Mouse (Mus musculus) gastrocnemius, adult 18-20 months (tissue): ENCODE results near the gene Sh3rf1. TPM values are rescaled to one million over a fixed set of nuclear protein-coding genes. Genes with fewer than 3 reads are reported as not detected.

Experiments used
- DNase-seq: peaks from one replicate; pipeline ENCODE4 v3.0.0; 2021; ENCODE audit warnings: low spot score
- long read RNA-seq, 2 experiments: library from polyadenylated mRNA; stranded (forward); transcript quantifications; one replicate each; pipeline ENCODE4 v2.0.0; 2021
- total RNA-seq, 2 experiments: library from RNA; stranded (reverse); gene quantifications; 2 replicates each; pipeline ENCODE4 v1.2.3; 2021

The Sh3rf1 gene
- total RNA-seq: 1 to 10 TPM; 1.0 to 2.8 TPM
- long read RNA-seq, experiment 1, full-length matches to known transcripts: 2 of 2 reads
- long read RNA-seq, experiment 1, partial matches to known transcripts: 0 of 2 reads
- long read RNA-seq, experiment 1, other reads (novel, unspliced or antisense): 0 of 2 reads
- long read RNA-seq, experiment 2: 0 reads

DNA sequence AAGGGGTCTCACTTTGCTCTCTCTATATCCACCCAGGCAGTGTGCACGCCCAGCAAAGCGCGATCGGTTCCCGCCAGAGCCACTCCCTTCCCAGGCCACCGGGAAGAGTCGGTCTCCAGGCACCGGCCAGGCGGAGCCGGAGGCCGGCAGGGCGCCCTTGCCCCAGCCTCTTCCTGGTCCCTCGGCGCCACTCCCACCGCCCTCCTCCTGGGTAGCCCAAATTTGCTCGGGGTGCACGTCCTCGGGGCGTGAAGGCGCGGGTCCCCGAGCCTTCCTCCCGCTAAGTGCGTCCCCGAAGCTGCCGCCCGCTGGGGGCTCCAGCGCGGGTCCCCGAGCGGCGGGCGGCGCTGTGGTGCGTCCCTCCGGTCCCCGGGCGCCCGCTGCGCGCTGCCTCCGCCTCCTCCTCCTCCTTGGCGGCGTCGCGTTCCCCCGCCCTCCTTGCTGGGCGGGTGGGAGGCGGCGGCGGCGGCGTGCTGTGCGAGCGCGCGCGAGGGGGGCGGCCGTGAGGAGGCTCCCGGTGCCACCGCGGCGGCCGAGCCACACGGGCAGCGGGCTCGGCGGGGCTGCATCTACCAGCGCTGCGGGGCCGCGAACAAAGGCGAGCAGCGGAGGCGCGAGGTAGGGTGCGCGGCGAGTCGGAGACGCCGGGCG lies at the start of gene Sh3rf1:
TSS of gene Sh3rf1 (plus strand) at position 144 of the 651 bp plus-strand sequence.
- DNase-seq: peak; percentile 64

DNA sequence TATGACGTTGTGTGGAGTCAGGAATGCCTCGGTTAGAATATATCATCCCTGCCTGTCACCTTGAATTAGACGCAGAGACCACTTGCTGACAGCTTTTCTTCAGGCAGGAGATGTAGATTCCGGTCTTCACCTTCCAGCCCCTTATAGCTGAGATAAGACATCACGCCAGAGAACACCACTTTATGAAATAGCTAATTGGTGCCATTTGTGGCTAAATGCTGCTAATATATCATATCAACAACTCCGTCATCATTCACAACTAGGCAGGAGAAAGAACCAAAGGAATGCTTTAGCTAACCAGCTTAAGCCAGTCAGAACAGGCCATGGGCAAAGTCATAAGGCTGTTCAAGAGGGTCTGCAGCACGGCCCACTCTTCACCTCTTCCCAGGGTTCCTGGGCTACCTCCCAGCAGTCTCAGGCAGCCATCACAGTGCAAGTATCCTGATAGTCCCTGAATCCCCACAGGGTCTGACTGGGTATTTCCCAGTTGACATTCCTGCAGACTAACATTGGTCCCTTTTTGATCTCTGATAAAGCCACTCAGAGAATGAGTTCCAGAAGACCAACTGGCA lies 49.7 kb upstream of the Sh3rf1 start:
- DNase-seq: no peak

DNA sequence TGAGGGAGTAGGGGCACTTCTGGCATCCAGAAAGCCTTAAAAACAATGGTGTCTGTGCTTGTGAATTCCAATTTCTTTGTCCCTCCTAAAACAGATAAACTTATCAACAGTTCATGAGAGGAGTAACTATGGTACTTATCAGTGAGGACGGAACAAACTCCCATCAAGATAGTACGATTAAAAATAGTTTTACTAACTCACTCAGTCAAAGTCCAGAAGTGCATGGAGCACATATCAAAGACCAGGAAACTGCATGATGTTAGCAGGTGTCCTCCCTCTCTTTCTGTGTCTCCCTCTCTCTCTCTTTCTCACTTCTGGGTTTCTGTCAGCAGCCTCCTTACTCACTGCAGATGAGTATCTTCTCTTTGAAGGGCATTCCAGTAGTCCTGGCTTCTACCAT lies 47.8 kb upstream of the Sh3rf1 start:
- no peak for DNase-seq

DNA sequence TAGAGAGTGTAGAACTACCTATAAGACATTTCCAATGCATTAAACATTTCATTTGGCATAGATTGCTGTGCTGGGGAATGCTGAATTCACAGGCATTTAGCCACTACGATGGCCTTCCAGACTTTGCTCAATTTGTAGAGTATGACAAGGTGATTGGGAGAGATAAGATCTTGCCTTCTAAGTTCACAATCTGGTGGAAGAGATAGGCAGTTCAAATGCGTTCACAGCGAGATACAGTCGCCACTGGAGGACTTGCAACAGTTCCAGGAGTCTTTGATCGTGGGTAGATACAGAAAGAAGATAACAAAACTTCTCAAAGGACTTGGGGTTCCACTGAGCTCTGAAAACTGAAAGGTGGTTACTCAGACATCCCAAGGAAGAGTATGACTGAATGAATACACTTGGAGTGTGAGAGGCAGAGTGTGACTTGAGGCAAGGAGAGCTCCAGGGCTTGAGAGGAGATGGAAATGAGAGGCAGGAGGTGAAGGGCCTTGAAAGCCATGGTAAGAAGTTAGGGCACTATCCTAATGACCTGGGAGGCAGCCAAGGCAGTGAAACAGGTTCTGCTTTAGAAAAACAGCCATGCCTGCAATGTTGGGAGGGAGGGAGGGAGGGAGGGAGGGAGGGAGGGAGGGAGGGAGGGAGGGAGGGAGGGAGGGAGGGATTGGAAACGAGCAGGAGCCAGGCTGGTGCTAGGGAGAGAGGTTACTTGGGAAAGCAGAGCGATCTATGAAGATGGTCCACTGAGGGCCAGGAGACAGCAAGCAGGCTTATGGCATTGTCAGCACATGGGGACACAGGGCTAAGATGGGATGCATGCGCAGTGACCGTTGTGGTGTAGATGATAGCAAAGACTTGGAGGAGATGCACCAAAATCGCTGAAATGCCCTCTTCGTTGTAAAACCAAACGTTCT lies 45.7 kb upstream of the Sh3rf1 start:
- no peak for DNase-seq

DNA sequence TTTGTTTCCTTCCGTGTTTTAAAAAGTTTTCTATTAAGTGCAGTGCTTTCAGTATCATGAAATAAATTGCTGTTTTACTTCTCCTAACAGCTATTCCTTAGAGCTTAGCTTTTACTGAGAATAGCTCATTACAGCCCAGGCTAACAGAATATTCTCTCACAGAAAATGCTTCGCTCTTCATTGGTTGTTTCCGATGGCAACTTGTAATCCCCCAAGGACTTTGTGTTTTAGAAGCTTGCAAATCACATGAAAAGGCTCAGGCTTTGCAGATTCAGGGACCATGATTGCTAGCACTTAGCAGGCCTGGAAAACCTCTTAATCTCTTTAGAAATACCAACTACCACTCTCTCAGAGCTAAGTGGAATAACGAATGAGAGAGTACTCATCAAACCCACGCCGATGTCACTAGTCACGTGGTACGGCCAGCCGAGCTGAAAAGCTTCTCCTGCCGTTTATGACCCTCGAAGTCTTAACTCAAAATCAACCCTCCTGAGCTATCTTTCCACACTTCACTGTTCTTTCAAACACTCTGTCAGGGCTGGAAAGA lies 45.0 kb upstream of the Sh3rf1 start:
- DNase-seq: no peak

DNA sequence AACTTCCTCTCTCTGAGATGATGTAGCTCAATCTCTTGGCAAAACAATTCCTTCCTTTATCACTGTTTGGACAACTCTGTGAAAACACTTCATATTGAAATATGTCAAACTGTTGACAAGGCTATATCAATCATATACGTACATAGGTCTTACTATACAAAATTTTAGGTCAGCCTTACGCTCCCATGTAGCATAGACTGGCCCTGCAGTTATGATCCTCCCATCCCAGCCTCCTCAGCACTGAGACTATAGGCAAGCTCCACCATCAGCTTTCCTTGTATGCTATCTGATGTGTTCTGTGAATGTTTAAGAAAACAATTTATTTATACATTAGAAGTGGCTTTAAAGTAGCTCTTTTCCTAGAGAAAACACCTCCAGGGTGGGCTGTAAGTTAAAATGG lies 42.1 kb upstream of the Sh3rf1 start:
- DNase-seq: no peak

DNA sequence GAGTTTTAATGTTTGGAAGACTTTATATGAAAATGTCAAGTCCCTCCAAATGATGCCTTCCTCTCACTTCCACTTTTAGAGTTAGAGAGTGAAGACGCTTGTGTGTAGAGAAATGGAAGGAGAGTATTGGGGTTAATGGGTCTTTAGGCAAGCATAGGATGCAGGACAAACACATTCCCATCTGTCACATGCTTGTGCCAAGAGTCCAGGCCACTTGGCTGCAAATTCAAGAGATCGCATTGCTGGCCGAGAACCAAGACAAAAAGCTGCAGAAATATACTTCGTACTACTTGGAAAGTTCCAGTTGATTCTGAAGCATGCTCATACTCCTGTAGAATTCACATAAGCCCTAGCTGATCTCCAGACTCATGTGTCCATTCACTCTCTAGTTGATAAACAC lies 41.7 kb upstream of the Sh3rf1 start:
- DNase-seq: no peak

DNA sequence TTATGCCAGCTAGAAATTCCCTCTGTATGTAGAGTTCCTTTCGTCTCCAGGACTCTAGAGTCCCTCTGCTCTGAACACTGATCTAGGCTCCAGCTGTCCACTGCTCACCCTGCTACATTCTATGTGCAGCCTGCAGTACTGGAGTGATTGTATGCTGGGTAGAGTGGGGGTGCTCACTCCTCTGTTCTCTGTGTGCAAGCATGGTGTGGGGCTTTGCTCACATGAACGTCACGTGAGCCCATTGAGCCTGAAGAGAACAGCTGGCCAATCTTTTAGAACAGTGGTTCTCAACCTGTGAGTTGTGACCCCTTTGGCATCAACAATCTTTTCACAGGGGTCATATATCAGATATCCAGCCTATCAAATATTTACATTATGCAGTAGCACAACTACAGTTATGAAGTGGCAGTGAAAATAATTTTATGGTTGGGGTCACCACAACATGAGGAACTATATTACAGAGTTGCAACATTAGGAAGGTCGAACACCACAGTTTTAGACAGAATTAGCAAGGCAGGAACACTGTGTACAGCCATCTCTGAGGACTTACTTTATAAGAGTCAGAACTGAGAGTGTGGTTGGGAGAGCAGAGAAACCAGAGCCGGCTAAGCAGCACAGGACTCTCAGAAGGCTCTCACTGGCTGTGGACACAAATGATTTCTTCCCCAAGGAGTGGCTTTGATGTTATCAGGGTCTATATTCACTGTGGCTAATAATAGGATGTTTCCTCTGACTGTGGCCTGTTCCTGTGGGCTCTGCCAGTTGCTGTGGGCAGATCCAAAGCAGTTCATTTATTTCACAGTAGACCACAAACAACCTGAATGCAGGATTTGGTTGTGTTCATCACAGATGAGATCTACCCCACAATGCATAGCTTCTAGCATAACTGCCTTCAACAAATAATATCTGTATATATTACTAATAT lies 38.1 kb upstream of the Sh3rf1 start:
- DNase-seq: no peak

DNA sequence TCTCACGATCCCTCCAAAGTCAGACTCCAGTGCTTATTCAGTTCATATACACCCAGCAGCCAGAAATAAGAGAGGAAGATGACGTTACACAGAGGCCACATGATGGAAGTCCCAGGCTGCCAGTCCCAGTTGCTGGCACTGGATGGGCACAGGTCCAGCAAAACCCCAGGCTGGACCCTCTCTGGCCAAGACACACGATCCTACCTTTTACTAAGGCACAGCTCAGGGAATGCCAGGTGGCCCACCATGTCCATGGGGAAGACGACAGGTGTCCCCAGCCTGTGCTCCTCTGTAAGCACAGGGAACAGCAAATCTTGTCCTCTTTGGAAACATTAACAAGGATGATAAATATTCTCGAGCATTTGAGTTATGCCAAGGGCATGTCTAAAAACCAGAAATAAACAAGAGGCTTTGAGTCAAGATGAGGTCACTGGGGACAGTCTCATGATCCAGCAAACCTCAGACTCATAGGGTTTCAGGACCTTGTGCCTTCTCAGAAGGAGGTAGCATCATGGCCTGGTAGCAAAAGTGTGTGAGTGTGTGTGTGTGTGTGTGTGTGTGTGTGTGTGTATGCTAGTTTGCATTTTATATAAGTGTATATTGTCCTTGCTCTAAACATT lies 29.3 kb upstream of the Sh3rf1 start:
- no peak for DNase-seq

DNA sequence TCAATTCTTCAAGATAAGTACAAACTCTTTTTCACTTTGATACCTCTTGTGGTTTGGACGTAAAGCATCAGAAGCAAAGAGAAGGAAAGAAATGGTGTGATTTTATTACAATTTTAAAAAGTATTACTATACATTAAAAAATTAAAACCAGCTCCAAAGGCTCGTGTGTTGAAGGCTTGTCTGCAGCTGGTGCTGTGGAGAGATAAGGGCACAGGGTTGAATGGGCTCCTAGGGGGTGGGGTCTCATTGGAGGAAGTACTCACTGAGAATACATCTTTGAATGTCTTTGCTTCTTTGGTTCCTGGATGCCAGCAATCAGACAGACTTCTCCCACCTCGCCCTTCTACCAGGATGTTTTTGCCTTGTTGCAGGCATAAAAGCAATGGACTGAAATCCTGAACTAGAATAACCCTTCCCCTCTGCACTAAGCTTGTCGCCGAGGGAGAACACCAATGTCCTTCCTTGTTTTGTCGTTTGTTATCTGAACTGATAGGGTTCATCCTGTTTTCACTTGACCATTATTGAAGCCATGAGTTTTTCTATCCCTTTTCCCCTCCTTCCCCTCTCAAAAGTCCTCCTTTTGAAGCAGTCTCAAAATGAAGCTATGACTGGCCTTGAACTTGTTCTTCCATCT lies 23.3 kb upstream of the Sh3rf1 start:
- DNase-seq: no peak

DNA sequence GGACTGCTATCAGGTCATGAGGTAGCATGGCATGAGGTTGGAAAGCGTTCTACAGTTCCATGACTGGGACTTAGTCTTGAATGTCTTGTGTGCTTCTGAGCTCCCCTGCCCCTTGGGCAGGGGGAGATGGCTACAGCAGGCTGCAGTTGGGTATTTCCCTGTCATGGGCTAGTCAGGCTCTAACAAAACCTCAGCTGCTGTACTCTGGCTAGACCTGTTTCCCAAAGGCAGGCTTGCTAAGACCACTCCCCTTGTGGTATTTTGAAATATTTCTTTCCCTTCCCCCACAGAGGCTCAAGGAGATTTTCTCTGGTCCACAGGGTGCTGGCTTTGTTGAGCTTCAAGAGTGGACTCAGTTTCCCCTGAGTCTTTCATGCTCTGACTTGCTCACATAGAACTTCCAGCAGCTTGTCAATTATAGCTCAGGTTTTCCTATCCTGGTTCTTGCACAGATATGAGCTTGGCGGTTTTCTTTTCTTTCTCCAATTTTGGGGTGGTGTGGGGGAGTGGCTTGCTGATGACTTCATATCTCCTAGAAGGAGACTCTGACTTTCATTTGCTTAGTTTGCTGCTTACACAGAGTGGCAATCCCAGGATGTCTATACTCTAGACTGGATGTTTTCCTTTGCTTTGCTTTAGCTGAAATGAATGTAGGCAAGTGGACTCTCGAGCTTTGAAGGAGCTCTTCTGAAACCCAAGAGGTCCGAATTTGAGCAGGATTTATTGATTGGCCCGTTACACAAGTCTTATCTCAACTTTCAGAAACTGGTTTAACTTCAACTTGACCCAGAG lies 20.4 kb upstream of the Sh3rf1 start:
- DNase-seq: no peak

DNA sequence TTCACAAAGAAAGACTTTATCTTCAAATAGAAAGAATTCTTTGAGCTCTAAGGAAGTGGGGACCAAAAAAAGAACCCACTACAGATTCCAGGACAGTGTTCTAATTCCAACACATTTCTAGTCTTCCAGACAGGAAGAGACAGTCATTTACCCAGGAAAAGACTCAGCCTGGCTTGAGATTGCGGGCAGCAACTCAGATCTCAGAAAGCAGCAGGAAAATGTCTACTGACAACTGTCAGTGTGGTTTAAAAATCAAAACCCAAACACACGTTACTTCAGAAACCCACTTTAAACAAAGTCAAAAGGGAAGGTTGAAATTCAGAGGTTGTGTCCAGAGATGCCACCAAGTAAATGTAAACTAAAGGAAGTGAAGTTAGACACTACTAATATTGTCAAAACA lies 16.8 kb upstream of the Sh3rf1 start:
- no peak for DNase-seq

DNA sequence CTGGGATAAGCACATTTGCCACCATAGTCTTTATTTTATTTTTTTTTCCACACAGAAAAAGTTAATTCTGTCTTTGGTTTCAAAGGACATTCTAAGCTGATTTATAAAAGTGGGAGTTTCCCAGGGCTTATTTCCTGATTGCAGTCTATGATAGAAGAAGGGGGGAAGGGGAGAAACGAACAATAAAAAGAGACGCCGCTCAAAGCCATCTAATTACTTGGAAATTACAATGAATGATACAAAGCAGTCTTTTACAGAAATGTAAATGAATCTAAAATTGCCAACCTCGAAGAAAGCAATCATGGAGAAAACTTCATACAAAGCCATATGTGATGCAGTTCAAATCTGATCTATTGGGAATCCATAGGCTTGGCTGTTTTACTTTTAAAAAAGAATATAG lies 16.0 kb upstream of the Sh3rf1 start:
- no peak for DNase-seq

DNA sequence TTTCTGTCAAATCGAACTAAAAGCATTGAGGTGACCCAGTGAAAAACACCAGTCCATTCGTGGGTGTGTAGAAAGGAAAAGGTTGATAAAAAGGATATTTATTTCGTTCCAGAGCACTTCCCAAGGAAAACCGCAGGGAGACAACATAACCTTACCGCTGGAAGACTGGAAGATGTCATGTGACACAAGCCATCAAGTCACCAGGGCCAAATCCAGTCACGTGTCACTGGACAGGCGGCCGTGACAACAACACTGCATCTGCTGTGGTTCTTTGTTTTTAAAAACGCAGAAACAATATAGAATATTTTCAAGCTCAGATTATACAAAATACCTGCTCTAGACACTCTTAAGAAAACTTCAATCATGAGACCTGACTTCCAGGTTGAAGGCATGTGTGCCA lies 15.0 kb upstream of the Sh3rf1 start:
- no peak for DNase-seq

DNA sequence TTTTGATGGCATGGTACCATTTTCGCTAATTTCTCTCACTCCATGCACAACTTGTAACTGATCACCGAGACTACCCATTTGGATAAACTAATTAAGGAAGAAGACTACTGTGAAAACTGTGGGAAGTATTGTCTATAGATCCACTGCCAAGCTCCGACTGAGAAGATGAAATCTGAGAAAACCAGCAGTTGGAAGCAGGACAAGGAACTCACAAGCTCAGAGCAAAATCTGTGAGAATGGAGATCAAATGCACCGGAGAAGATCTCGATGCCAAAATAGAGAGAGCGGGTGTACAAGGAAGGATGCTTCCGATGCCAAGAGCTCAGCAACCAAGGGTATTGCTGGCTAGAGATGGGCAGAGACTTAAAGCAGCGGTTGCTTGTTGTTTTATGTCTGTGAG lies 12.8 kb upstream of the Sh3rf1 start:
- DNase-seq: no peak

DNA sequence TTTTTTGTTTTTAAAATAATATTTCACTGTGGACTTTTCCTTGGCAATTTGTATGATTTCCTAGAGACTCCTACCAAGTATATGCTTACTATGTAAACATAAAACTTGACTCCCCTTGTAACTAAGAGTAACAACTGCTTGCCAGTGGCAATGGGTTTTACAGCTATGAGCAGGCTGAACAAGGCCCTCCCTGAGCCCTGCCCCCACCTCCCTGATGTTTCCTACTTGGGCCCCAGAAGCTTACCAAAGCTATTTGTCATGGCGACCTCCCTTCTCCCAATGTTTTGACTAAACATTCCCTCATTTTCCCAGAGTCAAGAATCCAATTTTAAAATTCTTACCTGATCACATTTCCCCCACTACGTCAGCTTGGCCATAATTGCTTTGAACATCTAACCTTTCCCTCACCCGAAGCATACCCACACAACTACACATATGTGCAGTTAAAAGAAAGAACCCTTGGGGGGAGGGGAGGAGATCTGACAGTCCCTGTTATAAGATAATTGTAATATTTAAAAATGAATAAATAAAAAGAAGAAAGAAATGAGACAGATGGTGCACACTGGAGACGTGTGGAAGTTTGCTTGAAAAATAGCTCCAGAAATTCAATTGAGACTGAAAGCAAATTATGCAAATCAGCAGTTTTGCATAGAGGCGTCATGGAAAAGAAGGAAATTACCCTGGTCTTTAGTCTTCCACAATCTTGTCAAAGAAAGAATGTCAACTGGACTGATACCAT lies 8.4 kb upstream of the Sh3rf1 start:
- DNase-seq: no peak

DNA sequence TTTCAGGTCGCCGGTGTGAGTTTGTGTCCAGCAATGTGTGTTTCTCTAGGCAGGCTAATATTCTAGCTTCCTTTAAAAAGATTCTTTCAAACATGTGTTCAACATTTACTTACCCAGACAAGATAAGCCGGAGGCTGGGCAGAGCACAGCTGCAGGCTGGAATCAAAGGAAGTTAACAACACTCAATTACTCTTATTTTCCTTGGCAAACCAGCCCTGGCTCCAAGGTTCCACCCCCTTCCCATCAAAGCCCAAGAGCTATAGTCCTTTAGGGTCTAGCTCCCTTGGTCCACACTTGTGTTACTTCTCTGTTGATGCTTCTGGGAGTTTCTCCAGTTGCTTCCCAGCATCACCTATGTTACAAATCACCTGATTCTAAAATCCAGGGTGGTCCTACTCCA lies 6.7 kb upstream of the Sh3rf1 start:
- DNase-seq: no peak

DNA sequence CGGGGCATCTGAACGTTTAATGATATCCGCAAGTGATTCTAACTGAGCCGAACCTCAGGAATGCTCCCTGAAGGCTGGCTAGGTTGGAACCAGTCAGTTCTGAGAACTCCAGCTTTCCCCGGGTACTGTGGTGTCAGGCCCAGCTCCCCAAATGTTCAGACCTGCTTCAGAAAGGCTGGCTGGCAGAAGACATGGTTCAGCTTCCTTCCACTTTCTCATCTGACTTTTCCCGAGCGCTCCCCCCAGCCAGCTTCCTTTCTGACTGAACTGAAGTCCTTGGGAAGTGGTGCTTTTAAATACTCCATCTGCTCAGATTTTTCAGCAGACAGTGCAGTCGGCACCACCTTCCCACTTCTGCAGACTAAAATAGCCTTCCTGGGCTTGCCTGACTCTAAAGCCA lies 6.2 kb upstream of the Sh3rf1 start:
- no peak for DNase-seq
